Mouse (Mus musculus) spleen, adult 2 months (tissue): Measurements from ENCODE around the gene Nfatc4. TPM values are rescaled to one million over a fixed set of nuclear protein-coding genes. Genes with fewer than 3 reads are reported as not detected.

Source experiments
- DNase-seq, 2 experiments: peaks; one replicate each; pipeline versions ENCODE4 v3.0.0 to v3.0.0-alpha.2; 2012 to 2021; ENCODE audit warnings: low spot score in 2 of 2, low read depth in 1 of 2
- H3K27ac ChIP-seq: fragments of 200-500 bp; 2 replicates; pipeline ENCODE4 v1.5.1; 2012; ENCODE audit warnings: low read length, inconsistent platforms; ENCODE audit not compliant: insufficient read depth
- H3K27me3 ChIP-seq: fragments of 200-500 bp; 2 replicates; pipeline ENCODE4 v1.6.1; 2012; ENCODE audit warnings: mild to moderate bottlenecking, moderate library complexity, low read length, inconsistent platforms; ENCODE audit not compliant: control insufficient read depth, insufficient read depth
- H3K36me3 ChIP-seq: fragments of 200-500 bp; 2 replicates; pipeline ENCODE4 v1.6.1; 2012; ENCODE audit warnings: mild to moderate bottlenecking, low read length, inconsistent platforms; ENCODE audit not compliant: control insufficient read depth, insufficient read depth
- H3K4me1 ChIP-seq: fragments of 200-500 bp; 2 replicates; pipeline ENCODE4 v1.6.1; 2011; ENCODE audit warnings: inconsistent platforms; ENCODE audit not compliant: control insufficient read depth, insufficient read depth, insufficient read length
- H3K4me3 ChIP-seq: fragments of 200-500 bp; 2 replicates; pipeline ENCODE4 v1.5.1; 2011; ENCODE audit warnings: mild to moderate bottlenecking, inconsistent platforms; ENCODE audit not compliant: insufficient read depth, insufficient read length; ENCODE audit errors: extremely low read depth
- CTCF ChIP-seq: fragments of 200-500 bp; IDR thresholded peaks from 2 replicates; pipeline ENCODE4 v1.5.1; 2011; ENCODE audit warnings: mild to moderate bottlenecking, inconsistent platforms; ENCODE audit not compliant: insufficient read depth, insufficient read length, insufficient replicate concordance; ENCODE audit errors: extremely low read depth
- POLR2A ChIP-seq: fragments of 200-500 bp; IDR thresholded peaks from 2 replicates; pipeline ENCODE4 v1.6.1; 2011; ENCODE audit warnings: low read depth, low read length, inconsistent platforms
- WGBS: fragments of 180-500 bp; shearing (Covaris S2); methylation state at CpG from one replicate; pipeline ENCODE4 v1.1.7; 2018; 5-methylcytosine and 5-hydroxymethylcytosine counted together
- polyA plus RNA-seq: library from polyadenylated mRNA; depleted of rRNA; stranded (reverse); fragments of >200 nt; gene quantifications from 2 replicates; pipeline ENCODE4 v1.2.3, GENCODE M21; 2012

Nfatc4 gene
- polyA plus RNA-seq, 1 experiment = 4.6 TPM

DNA sequence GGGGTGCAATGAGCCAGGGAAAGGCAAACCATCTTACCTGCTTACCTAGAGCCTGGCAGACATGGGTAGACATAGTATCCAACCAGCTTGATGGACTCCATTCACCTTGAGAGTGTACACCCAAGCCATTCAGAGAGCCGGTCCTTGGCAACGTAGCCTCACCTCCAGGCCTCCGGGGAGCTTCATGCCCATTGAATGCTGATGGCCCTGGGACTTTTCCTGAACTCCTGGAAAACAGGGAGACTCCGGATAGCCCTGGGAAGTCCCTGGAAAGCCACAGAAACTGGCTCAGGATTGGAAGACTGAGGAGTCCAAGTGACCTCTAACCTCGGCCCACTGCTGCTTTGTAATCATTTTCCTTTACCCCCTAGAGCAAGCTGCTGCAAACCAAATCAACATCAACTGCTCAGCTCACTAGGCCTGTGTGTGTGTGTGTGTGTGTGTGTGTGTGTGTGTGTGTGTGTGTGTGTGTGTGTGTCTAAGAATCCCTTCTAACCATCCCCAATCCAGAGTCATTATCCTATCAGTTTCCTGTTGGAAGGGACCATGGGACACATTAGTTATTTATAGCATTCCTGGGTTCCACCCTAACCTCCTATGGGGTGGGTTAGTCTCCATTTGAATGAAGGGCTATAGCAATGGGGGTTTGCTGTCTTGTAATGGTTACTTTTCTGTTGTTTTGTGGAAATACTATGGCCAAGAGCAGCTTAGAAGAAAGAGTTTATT is 12.0 kb downstream of the Nfatc4 start:
- no peak overlapping the region for H3K27ac ChIP-seq
- no peaks in the 10 kb centered on the region for H3K4me1 ChIP-seq
- 76% methylated on average over 5 of the region's 5 CpGs for whole genome bisulfite sequencing
- H3K27me3 ChIP-seq = no peaks in the 10 kb centered on the region; the same call in 1 of the 2 replicates
- no peak overlapping the region for H3K4me3 ChIP-seq
- TF ChIP-seq POLR2A = no peak
- TF ChIP-seq CTCF = no peak
- no peaks in the 10 kb centered on the region for H3K36me3 ChIP-seq
- no peak for DNase-seq

DNA sequence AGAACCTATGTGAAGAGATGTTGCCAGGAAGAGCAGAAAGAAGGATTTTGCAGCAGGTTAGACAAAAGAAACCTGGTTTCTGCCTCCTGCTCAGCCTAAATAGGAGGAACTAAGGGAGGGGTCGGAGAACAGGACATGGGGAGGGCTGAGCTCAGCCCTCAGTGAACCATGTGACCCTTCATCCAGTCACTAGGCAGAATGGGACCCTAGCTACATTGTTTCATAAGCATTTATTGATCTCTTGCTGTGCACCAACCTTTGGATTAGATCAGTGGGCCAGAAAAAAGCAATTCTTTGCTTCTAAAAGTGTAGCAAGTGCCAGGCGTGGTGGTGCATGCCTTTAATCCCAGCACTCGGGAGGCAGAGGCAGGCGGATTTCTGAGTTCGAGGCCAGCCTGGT is 15.4 kb downstream of the Nfatc4 start:
- no peak for TF ChIP-seq POLR2A
- no peak for TF ChIP-seq CTCF
- Histone ChIP-seq H3K4me3 (no peak overlapping the region), H3K4me1 (no peaks in the 10 kb centered on the region), H3K27me3 (no peaks in the 10 kb centered on the region), H3K27ac (no peak overlapping the region), H3K36me3 (no peaks in the 10 kb centered on the region)
- no peak for DNase-seq
- WGBS = 85% methylated on average over 5 of the region's 5 CpGs

DNA sequence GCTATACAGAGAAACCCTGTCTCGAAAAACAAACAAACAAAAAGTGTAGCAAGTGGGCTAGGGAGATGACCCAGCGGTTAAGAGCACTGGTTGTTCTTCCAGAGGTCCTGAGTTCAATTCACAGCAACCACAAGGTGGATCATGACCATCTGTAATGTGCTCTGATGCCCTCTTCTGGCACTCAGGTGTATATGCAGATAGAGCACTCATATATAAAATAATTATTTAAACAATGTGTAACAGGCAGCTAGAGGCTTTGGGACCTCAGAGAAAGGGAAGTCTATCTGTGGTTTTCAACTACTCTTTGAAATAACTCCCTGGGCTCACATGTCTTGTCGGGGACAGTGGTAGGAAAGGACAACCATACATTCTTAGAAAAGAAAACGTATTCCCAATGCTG is 15.8 kb downstream of the Nfatc4 start:
- Histone ChIP-seq H3K4me3 (no peak overlapping the region), H3K4me1 (no peaks in the 10 kb centered on the region), H3K36me3 (no peaks in the 10 kb centered on the region), H3K27ac (no peak overlapping the region), H3K27me3 (no peaks in the 10 kb centered on the region)
- DNase-seq = no peak
- TF ChIP-seq POLR2A (no peak), CTCF (no peak)
- WGBS = 53% methylated on average over 4 of the region's 4 CpGs

DNA sequence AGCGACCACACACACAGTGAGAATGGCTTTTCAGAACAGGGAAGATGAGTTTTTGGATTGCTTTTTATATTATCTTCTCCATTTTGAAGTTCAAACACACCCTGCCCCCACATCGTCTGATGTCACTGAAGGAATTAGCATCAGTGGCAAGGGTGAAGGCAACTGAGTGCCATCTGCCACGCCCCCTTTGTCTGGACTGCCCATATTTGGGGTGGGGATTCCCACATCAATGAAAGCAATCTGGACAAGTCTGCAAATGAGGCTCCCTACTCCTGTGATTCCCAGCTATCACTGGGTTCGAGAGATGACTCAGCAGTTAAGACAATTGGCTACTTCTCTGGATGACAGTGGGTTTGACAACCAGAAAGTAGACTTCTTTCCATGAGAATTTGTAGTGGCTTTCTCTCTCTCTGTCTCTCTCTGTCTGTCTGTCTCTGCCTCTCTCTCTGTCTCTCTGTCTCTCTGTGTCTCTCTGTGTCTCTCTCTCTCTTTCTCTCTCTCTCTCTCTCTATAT is 18.0 kb downstream of the Nfatc4 start:
- 72% methylated on average over 4 of the region's 4 CpGs for WGBS

DNA sequence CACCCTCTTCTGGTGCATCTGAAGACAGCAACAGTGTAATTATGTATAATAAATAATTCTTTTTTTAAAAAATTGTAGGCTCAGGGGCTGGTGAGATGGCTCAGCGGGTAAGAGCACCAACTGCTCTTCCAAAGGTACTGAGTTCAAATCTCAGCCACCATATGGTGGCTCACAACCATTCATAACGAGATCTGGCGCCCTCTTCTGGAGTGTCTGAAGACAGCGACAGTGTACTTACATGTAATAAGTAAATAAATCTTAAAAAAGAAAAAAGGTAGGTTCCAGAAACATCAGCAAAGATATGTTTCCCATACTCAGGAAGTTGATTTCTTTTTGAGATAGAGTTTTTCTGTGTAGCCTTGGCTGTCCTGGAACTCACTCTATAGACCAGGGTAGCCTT is 19.9 kb downstream of the Nfatc4 start:
- H3K27ac ChIP-seq = no peak overlapping the region
- DNase-seq = no peak
- no peaks in the 10 kb centered on the region for H3K4me1 ChIP-seq
- no peaks in the 10 kb centered on the region for H3K36me3 ChIP-seq
- 77% methylated on average over 4 of the region's 4 CpGs for WGBS
- TF ChIP-seq CTCF = no peak
- TF ChIP-seq POLR2A = no peak
- H3K4me3 ChIP-seq = no peak overlapping the region
- H3K27me3 ChIP-seq = no peaks in the 10 kb centered on the region

More for the DNA sequence above, 18.0 kb downstream of the Nfatc4 start:
- Histone ChIP-seq H3K4me3 (no peak overlapping the region), H3K4me1 (no peaks in the 10 kb centered on the region), H3K27me3 (no peaks in the 10 kb centered on the region), H3K27ac (no peak overlapping the region), H3K36me3 (no peaks in the 10 kb centered on the region)
- TF ChIP-seq POLR2A = no peak
- TF ChIP-seq CTCF = no peak
- DNase-seq = no peak

DNA sequence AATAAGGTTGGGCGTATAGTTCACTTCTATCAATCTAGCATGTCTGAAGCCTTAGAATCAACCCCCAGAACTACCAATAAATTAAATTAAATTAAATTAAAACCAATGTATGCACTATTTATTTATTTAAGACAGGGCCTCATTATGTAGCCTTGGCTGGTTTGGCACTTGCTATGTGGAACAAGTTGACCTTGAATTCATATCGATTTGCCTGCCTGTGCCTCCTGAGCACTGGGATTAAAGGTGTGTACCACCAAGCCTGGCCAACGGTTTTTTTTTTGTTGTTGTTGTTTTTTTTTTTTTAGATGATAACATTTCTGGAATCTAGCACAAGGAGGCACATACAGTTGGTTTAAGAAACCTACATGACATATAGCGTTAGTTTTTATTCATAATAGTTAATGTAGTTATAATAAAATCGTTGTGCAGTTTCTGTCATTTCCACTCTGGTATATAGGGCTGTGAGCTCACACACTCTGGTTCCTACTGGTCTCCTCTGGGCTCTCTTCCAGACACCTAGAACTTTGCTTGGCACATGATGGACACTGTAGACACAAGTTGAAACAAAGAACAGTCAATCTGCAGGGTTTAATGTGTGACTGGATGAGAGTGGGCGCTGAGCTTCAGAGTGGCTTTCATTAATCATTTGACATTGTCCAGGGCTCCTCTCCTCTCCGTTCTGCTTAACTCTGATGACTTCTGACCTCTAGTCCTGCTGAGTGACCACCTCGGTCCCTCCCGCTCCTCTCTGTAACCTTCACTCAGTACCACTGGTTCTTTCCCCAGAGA is 22.8 kb downstream of the Nfatc4 start:
- TF ChIP-seq POLR2A (no peak), CTCF (no peak)
- H3K27ac ChIP-seq = no peak overlapping the region
- 88% methylated on average over 9 of the region's 9 CpGs for WGBS
- DNase-seq = no peak
- no peaks in the 10 kb centered on the region for H3K4me1 ChIP-seq
- H3K36me3 ChIP-seq = no peaks in the 10 kb centered on the region
- H3K4me3 ChIP-seq = no peak overlapping the region
- no peaks in the 10 kb centered on the region for H3K27me3 ChIP-seq

DNA sequence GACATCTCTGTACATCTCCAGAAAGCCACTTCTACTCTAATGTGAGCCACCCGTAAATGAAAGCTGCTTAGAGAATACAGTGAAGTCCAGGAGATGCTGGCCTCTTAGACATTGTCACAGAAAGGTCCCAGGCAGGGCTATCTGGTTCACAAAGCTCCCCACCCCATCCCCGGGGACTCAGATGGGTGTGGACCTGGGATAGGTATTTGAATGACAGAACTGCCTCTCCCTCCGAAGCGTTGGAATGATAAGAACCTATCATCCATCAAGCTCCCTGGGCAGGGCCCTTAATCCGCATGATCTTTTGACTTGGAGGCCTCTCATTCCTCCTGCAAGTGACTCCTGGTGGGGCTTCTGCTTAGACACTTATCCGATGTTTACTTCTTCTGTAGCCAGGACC is 27.9 kb downstream of the Nfatc4 start:
- no peak overlapping the region for H3K4me3 ChIP-seq
- H3K27me3 ChIP-seq = peaks cover 4% of the 10 kb centered on the region
- no peak for DNase-seq
- no peaks in the 10 kb centered on the region for H3K36me3 ChIP-seq
- no peaks in the 10 kb centered on the region; the same call in 1 of the 2 replicates for H3K4me1 ChIP-seq
- TF ChIP-seq POLR2A (no peak), CTCF (no peak)
- no peak overlapping the region for H3K27ac ChIP-seq
- WGBS = 86% methylated on average over 6 of the region's 6 CpGs
